Mouse (Mus musculus) gonadal fat pad, adult 2 months (tissue): ENCODE measurements around the gene Tmem145. TPM values are rescaled to one million over a fixed set of nuclear protein-coding genes. Genes with fewer than 3 reads are reported as not detected.

ENCODE experiments used
- DNase-seq: peaks from one replicate; pipeline ENCODE4 v3.0.0-alpha.2; 2012; ENCODE audit warnings: low read depth
- polyA plus RNA-seq: library from polyadenylated mRNA; depleted of rRNA; stranded (reverse); fragments of >200 nt; gene quantifications from 2 replicates; pipeline ENCODE4 v1.2.3, GENCODE M21; 2012

Gene Tmem145
- polyA plus RNA-seq, 1 experiment: not detected

- no peak for DNase-seq
These were observed 13.8 kb upstream of the Tmem145 start for GRCm38 (mm10) chr7:25292107-25292506.

DNA sequence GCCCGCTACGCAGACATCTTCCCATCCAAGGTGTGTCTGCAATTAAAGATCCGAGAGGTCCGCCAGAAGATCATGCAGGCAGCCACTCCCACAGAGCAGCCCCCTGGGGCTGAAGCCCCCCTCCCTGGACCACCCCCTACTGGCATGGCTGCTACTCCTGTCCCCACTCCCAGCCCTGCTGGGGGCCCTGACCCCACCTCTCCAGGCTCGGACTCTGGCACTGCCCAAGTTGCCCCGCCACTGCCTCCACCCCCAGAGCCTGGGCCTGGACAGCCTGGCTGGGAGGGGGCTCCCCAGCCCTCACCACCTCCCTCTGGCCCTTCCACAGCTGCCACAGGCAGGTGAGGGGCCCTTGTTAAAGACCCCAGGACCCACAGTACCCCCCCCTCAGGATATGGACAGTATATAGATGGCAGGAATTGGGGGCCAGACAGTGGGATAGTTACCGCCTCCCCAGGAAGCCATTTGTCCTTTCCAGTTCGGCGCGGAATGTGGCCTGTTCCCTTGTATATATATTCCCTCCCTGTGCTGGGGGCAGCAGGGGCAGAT, 12.6 kb upstream of the Tmem145 start:
- DNase-seq: no peak

GRCm38 (mm10) chr7:25294495-25294894, 11.4 kb upstream of the Tmem145 start:
- DNase-seq: no peak

GRCm38 (mm10) chr7:25294960-25295722, 10.8 kb upstream of the Tmem145 start:
- DNase-seq: no peak

- no peak for DNase-seq
These were observed 8.9 kb upstream of the Tmem145 start for GRCm38 (mm10) chr7:25296945-25297453.

GRCm38 (mm10) chr7:25297454-25298325, 8.2 kb upstream of the Tmem145 start, which contains the start of gene Pafah1b3:
Gene Pafah1b3 (minus strand): TSS chr7:25297986.
- DNase-seq: peak; percentile 70

DNA sequence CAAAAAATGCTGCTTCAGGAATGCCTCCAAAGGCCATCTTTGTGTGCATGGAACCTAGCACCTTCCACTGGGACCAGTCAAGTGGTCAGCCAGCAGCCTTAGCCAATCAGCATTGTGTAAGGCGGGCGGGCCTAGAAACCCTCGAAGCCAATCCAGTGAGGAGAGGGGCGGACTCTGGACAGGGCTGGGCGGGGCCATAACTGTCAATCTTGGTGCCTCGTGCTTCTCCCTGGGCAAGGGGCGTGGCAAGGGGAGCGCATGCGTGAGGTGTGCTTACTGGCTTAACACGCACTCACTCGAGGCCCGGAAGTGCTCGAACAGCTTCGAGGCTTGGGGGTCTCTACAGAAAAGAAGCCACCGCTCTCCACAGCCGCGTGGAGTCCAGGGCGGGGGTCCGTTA, 4.8 kb upstream of the Tmem145 start, which contains the start of gene Prr19:
Prr19 (plus strand) TSS at position 349 of the 400 bp plus-strand sequence.
- no peak for DNase-seq

GRCm38 (mm10) chr7:25303003-25303684, 2.8 kb upstream of the Tmem145 start:
- no peak for DNase-seq

DNA sequence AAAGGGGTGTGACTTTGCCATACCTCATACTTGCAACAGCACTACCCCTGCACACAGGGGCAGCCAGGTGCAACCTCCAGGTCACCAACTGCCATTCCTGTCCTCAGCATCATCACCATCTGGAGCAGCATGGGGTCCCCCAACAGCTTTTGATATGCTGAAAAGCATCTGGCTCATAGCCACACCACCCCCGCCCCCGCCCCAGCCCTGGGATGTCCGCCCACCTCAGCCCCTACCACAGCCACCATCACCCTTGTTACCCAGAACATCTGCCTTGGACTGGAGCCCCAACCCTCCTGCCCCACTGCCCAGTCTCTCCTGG, 2.3 kb upstream of the Tmem145 start:
- DNase-seq: no peak

GRCm38 (mm10) chr7:25305481-25305880, 425 bp upstream of the Tmem145 start:
- no peak for DNase-seq

GRCm38 (mm10) chr7:25306614-25306996, 699 bp downstream of the Tmem145 start:
- DNase-seq: no peak

DNA sequence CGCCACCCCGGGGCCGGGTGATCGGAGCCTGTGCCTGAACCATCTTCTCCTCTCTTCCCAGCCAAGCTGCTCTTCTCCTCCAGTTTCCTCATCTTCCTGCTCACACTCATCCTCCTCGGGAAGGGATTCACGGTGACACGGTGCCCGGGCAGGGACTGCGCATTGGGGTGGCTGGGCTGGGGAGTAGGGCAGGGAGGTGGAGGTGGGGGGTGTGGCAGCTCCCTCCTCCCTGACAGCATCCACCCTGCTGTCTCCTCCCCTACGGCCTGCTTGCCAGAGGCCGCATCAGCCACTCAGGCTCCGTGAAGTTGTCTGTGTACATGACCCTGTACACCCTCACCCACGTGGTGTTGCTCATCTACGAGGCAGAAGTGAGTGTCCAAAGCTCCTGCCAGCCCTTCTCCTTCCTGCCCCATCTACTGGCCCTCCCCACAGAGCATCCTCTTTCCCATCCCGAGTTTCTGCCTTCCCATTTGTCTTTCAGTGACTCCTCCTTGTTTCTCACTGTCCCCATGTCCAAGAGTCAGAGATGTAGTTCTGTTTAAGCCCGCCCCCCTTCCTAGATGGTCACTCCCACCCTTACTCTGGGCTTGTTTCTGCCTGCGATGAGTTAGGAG, 2.9 kb downstream of the Tmem145 start:
- DNase-seq: no peak

GRCm38 (mm10) chr7:25309425-25309824, 3.5 kb downstream of the Tmem145 start:
- no peak for DNase-seq

GRCm38 (mm10) chr7:25311193-25311592, 5.3 kb downstream of the Tmem145 start:
- no peak for DNase-seq

GRCm38 (mm10) chr7:25313325-25313724, 7.4 kb downstream of the Tmem145 start:
- DNase-seq: no peak

DNA sequence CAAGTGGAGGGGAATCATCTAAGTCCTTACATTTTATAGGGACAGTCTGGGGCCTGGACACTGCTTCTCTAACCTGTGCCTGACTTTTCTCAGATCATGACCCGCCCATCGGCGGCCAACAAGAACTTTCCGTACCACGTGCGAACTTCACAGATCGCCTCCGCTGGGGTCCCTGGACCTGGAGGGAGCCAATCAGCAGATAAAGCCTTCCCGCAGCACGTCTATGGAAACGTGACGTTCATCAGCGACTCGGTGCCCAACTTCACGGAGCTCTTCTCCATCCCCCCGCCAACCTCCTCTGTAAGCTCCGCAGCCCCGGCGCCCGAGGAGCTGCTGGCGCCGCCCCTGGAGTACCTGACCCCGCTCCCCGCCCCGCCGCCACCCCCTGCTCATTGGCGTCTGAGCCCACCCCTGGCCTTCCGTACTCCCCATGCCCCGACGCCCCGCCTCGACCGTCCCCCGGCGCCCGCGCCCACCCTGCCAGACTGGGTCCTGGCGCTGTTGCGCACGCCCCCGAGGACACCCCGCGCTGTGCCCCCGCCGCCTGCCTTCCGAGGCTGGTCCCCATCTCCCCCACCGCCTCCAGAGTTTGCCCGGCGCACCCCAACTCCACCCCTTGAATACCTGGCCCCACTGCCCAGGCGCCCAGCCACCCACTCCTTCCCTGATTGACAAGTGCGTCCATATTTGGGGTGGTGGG, 8.8 kb downstream of the Tmem145 start:
- no peak for DNase-seq

DNA sequence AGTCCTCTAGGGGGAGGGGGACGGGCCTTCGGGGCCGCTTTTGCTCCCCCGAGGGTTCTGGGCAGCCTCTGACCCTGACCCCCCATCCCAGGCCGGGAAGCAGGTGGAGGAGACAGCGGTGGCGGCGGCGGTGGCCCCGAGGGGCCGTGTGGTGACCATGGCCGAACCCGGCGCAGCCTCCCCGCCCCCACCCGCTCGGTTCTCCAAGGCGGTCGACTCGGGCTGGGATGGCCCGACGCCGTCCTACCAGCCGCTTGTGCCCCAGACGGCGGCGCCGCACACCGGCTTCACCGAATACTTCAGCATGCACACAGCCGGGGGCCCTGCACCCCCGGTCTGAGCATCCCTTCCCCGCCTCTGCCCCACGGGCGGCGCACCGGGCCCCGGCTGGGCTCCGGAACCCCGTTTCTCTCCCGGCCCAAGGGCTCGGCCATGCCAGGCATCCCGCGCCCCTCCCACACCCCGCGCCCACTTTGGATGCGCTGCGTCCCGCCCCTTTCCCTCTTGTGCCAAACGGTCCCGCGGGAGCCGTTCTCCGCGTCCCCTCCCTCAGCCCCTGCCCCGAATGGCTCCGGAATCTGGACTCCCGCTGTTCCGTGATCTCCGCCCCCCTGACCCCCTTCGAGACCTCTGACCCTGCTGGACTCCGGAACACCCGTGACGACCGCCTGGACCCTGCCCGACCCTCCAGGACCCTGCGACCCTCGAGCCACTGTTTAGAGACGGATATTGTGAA, 9.6 kb downstream of the Tmem145 start:
- no peak for DNase-seq

DNA sequence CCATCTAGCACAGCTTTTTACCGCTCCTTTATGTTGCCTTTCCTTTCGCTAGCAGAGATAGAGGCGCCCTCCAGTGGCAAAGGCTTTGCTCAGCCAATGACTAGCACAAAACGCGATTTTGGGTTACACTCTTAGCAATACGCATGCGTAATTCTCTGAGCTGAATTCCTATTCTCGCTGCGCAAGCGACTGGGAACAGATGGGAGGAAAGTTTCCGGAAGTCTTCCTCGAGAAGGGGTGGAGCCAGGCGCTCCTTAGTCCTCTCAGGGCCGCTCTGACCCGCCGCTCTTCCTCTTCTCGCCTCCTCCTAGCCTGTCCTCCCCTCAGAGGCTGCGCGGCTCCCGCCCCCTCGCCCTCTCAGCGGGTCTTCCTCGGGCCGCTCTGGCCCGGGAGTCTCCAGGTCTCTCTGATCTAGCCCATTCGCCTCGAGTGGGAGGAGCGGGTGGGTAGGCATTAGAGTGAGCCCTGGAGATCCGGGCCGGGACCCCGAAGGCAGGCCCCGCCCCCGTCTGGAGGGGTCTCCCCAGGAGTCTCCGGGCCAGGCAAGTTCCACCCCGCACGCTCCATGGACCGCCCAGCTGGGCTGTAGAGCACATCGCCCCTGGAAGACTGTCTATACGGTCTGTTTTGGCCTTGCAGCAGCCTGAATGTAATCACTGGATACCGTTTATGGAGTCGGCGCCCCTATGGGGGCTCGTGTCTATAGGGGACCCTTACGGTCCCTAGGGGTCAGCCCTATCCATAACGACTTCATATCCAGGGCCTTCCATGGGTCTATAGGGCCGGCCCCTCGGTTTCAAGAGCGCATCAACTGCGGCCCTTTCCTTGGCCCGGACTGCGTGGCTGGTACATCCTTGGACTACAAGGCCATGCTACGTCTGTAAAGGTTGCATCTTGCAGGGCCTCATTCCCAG, 10.9 kb downstream of the Tmem145 start, which contains the start of gene Megf8:
Megf8 (plus strand) TSS at position 633 of the 914 bp plus-strand sequence.
- DNase-seq: peak; percentile 92
